Mouse (Mus musculus): ENCODE results near the gene Cdkal1.

DNA sequence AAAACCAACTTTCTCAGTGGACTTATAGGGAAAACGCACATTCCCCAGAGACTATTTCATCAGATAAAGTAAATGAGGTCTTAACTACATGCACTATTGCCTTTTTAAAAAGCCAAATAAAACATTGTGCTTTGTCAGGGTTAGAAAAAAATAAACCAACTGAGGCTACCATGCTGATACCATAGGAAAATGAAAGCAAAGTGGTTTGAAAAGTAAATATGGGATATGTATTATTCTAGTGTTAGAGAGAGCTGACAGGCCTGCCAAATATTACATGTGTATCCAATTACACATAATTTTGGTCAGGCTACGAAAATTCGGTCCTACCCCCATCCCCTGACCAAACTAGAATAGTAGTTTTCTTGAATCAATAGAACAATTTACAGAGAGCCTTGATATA is 184.8 kb downstream of the Cdkal1 start:
- TF ChIP-seq CTCF (IDR thresholded peaks at IDR 0.05; ENCODE audit: extremely low read depth, insufficient read length, insufficient replicate concordance, low read depth, low read length), result no peak
- TF ChIP-seq POLR2A (IDR thresholded peaks at IDR 0.05; ENCODE audit: low read depth, low read length), result no peak

Measured in small intestine, adult 2 months (tissue).